ENCODE assay signal across 8 mouse cellular contexts in the genomic region with DNA sequence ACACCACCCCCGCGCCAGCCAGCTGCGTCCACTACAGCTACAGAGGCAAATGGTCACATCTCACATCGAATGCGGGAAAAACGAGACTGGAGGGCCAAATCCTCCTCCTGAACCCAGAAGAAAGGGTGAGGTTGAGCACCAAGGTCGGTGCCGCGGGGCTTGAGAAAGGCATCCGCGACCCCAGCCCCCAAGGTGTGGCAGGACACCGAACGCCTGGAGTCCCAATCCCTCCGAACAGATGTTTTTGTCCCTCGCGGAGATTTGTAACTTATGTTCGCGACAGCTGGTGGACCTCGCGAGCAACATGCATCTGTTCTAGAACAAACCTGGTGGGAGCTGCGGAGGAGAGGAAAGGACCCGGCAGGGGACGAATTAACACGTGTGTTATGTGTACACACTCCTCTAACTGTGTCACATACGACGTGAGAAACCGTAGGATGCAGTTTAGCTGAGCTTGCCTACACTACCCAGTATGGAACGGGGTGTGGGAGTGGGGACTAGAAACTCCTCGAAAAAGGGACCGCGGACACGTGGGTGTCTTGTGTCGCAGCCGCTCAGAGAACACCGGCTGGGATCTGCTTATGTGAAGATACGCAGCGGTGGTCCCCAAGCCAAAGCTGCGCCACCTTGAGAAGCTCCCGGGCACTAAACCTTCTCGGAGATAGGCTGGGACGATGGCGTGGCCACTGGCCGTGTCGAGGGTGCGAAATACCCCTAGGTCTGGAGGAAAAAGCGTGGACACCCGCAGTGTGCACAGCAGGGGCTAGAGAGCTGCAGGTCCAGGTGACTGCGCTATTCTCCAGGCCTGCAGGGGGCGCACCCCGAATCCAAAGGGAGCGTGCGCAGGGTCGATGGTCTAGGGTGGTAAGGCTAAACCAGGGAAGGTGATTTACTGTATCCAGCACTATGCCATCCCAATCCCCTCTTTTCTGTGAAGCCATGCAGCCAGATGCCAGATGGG. TPM values are rescaled to one million over a fixed set of nuclear protein-coding genes. Genes with fewer than 3 reads are reported as not detected.
A peak's percentile ranks its signal among the peaks of the same experiment; 100 is the strongest.
DNase-seq lines count a peak whose midpoint lies in the region; ATAC-seq and TF ChIP-seq lines count a peak whose summit lies in the region.

No protein-coding gene starts in this region.

- H3K4me3 ChIP-seq in heart, embryonic 12.5 days, result peak overlapping the region; percentile 4
- peak overlapping the region; percentile 50 for H3K4me3 ChIP-seq in ES-Bruce4 (ENCODE audit: low read depth, low read length)
- H3K4me3 ChIP-seq in embryonic facial prominence, embryonic 12.5 days, result no peak overlapping the region
- H3K4me3 ChIP-seq in limb, embryonic 13.5 days, result peak overlapping the region; percentile 20

- H3K27ac ChIP-seq in heart, embryonic 12.5 days (ENCODE audit: poor library complexity, severe bottlenecking), result no peak overlapping the region
- no peak overlapping the region for H3K27ac ChIP-seq in ES-Bruce4 (ENCODE audit: insufficient read depth, low read length)
- no peak overlapping the region for H3K27ac ChIP-seq in embryonic facial prominence, embryonic 12.5 days
- no peak overlapping the region for H3K27ac ChIP-seq in limb, embryonic 13.5 days

- no peak for DNase-seq in heart, adult 9 months (ENCODE audit: low spot score in 2 of 2)
- DNase-seq in layer of hippocampus, postnatal 14 days (ENCODE audit: low spot score in 2 of 2), result no peak
- no peak for DNase-seq in ovary, postnatal 10 days (ENCODE audit: low spot score)
- DNase-seq in left cerebral cortex, adult 11 months (ENCODE audit: low spot score), result no peak

- no peak overlapping the region for H3K9ac ChIP-seq in heart, embryonic 12.5 days
- H3K9ac ChIP-seq in ES-Bruce4 (ENCODE audit: low read depth, poor library complexity, severe bottlenecking), result no peak overlapping the region
- H3K9ac ChIP-seq in embryonic facial prominence, embryonic 12.5 days, result no peak overlapping the region
- no peak overlapping the region for H3K9ac ChIP-seq in limb, embryonic 13.5 days

- peaks cover 4% of the 10 kb centered on the region; the same call in 1 of the 2 replicates for H3K4me1 ChIP-seq in heart, embryonic 12.5 days (replicated peaks)
- H3K4me1 ChIP-seq in ES-Bruce4 (ENCODE audit: control insufficient read depth, insufficient read depth, low read length), result no peaks in the 10 kb centered on the region
- no peaks in the 10 kb centered on the region; the same call in 1 of the 2 replicates for H3K4me1 ChIP-seq in embryonic facial prominence, embryonic 12.5 days
- H3K4me1 ChIP-seq in limb, embryonic 13.5 days, result peaks cover 7% of the 10 kb centered on the region

- TF ChIP-seq CTCF in ES-Bruce4 (IDR thresholded peaks at IDR 0.05; ENCODE audit: low read depth, low read length), result peak; percentile 76

- TF ChIP-seq POLR2A in ES-Bruce4 (IDR thresholded peaks at IDR 0.05; ENCODE audit: insufficient read depth, low read length), result no peak

- peaks cover 83% of the 10 kb centered on the region for H3K27me3 ChIP-seq in heart, embryonic 12.5 days (replicated peaks)
- peaks cover 5% of the 10 kb centered on the region; the same call in 1 of the 2 replicates for H3K27me3 ChIP-seq in ES-Bruce4 (ENCODE audit: control insufficient read depth, insufficient read depth, low read length, poor library complexity, severe bottlenecking)
- H3K27me3 ChIP-seq in embryonic facial prominence, embryonic 12.5 days, result peaks cover 65% of the 10 kb centered on the region
- H3K27me3 ChIP-seq in limb, embryonic 13.5 days, result peaks cover 93% of the 10 kb centered on the region

- WGBS in heart, embryonic 12.5 days, result 3% methylated on average over 53 of the region's 53 CpGs
- WGBS in embryonic facial prominence, embryonic 12.5 days, result 4% methylated on average over 53 of the region's 53 CpGs
- WGBS in limb, embryonic 13.5 days, result 4% methylated on average over 50 of the region's 53 CpGs

- H3K4me2 ChIP-seq in heart, embryonic 12.5 days, result peak overlapping the region; percentile 41; the same call in 1 of the 2 replicates
- peak overlapping the region; percentile 17; the same call in 1 of the 2 replicates for H3K4me2 ChIP-seq in embryonic facial prominence, embryonic 12.5 days (replicated peaks)
- peak overlapping the region; percentile 44 for H3K4me2 ChIP-seq in limb, embryonic 13.5 days (replicated peaks)

- 0 out of 2 replicates have a peak, but pooled peaks cover 3% of the 10 kb centered on the region for H3K9me3 ChIP-seq in heart, embryonic 12.5 days (replicated peaks)
- no peaks in the 10 kb centered on the region for H3K9me3 ChIP-seq in ES-Bruce4 (replicated peaks; ENCODE audit: control insufficient read depth, insufficient read depth, low read length, poor library complexity, severe bottlenecking)
- H3K9me3 ChIP-seq in embryonic facial prominence, embryonic 12.5 days, result no peaks in the 10 kb centered on the region
- no peaks in the 10 kb centered on the region for H3K9me3 ChIP-seq in limb, embryonic 13.5 days

- no peaks in the 10 kb centered on the region for H3K36me3 ChIP-seq in heart, embryonic 12.5 days
- no peaks in the 10 kb centered on the region for H3K36me3 ChIP-seq in ES-Bruce4 (ENCODE audit: control insufficient read depth, insufficient read depth, low read length, poor library complexity, severe bottlenecking)
- no peaks in the 10 kb centered on the region for H3K36me3 ChIP-seq in embryonic facial prominence, embryonic 12.5 days
- H3K36me3 ChIP-seq in limb, embryonic 13.5 days, result no peaks in the 10 kb centered on the region

- no peak for ATAC-seq in heart, embryonic 12.5 days (ENCODE audit: insufficient number of reproducible peaks, low FRiP score)
- peak; percentile 35; the same call in 1 of the 2 replicates for ATAC-seq in embryonic facial prominence, embryonic 12.5 days (ENCODE audit: insufficient number of reproducible peaks, insufficient read depth, low FRiP score, low TSS enrichment)
- peak; percentile 57 for ATAC-seq in limb, embryonic 13.5 days (ENCODE audit: low FRiP score, low read depth)

- TF ChIP-seq EP300 in ES-Bruce4 (IDR thresholded peaks at IDR 0.05; ENCODE audit: insufficient read depth, low read depth, low read length), result no peak

RNA-seq across cellular contexts. Expression of a gene that starts 16.8 kb away (rescaled TPM):
- polyA plus RNA-seq in heart, embryonic 12.5 days (2016; fragmentation: Nextera tagmentation; extraction: Ambion mirVana), result 0.05 TPM in 1 of 2 replicates, not detected in the other
- polyA plus RNA-seq in ES-Bruce4 (2011; ENCODE audit: insufficient read depth, insufficient read length, low read depth, missing spikeins), result not detected in 2 replicates
- polyA plus RNA-seq in embryonic facial prominence, embryonic 12.5 days (2016; fragmentation: Nextera tagmentation; extraction: Ambion mirVana), result 0.55 and 0.87 TPM in 2 replicates
- polyA plus RNA-seq in limb, embryonic 13.5 days (2015; fragmentation: Nextera tagmentation; extraction: Ambion mirVana), result 0.13 and 0.14 TPM in 2 replicates
- total RNA-seq in layer of hippocampus, postnatal 14 days (2021), result under 1 TPM; 0.48 to 0.60 TPM
